Mouse (Mus musculus) layer of hippocampus, postnatal 10 days (tissue): ENCODE results near the gene Ppargc1a. TPM values are rescaled to one million over a fixed set of nuclear protein-coding genes. Genes with fewer than 3 reads are reported as not detected.

ENCODE experiments used
- DNase-seq, 2 experiments: peaks; one replicate each; pipeline ENCODE4 v3.0.0; 2021; ENCODE audit warnings: low spot score in 2 of 2
- total RNA-seq, 2 experiments: library from RNA; stranded (reverse); gene quantifications; 2 replicates each; pipeline ENCODE4 v1.2.3; 2021

Gene Ppargc1a
- total RNA-seq, 2 experiments from 2014 or later: 41.0 to 49.1 TPM

DNA sequence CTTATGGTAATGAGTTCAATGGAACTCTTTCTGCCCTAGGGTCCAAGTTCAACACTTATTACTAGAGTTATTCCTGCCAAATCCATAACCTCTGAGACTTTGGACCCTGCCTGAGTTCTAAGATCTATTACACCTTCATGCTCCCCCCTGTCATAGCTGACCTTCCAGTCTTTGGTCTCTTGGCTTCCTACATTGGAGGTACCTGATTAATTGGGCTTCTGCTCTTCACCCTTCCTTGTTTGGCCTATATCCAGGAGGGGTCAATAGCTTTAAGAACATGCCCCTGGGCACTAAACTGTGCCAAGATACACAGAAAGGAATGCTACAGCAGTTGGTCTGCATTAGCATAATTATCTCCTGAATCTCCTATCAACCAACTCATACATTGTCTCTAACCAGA, 141.1 kb downstream of the Ppargc1a start:
- DNase-seq: no peak

DNA sequence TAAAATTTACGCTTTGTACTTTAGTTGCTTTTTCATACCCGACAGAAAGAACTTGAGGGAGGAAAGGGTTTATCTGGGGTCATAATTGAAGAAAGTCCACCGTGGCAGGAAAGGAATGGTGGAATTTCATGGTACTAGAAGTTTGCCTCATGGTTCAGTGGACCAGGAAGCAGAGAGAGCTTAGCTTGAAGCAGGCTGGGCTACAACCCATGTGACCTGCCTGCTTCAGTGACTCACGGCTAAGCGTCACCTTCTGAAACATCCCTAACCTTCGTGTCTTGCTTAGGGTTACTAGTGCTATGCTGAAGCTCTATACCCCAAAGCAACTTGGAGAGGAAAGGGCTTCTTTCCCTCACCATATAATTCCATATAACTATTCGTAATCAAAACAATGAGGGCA, 151.1 kb downstream of the Ppargc1a start:
- DNase-seq: no peak

DNA sequence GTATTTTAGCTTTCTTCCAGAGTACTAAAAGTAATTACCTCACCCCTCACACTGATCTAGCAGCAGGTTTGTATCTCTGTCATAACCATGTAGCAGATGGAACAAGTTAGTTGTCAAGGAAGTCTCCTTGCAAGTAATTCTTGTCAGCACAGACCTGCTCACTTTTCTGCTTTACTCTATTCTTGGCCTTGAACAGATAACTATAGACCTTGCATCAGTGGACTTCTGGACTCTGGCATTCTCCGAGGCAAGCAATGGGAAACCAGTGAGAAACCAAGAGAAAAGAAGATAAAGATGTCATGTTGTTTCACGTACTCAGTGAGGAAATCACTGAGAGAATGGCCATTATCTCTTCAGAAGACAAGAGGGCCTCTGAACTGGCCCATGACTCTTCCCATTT, 152.1 kb downstream of the Ppargc1a start:
- DNase-seq: no peak

DNA sequence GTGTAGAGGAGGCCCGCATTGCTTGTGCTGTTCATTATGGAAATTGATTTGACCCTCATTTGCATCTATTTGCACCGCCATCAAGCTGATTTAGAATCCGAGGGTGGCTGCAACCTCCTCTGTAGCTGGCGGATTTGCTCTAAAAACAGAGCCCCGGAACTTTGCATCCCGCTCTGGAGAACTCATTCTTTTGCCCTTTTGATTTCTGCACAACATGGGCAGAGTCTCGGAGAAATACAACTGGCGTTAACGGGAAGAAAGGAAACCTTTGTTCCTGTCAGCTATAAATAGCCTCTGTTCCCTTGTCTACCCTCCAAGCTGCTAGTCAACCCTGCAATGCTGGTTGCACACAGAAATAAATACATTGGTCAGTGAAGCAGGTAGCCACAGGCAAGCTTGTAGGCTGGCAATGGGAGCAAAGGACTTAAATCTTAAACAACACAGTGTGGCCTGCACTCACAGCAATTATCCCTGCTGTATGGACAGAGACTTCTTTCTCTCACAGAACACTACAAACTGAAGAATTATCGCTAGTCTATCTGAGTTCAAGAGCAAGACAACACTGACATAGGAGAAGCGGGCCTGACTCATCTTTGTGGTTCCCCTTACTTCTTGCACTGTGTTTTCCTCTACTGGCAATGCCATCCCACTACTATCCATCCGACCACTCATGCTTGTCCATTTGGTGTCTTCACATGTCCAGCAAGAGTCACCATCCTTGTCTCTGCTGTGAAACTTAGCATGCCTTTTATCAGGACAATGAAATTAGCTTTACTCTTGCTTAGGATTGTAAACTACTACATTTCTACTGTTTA, 155.0 kb downstream of the Ppargc1a start:
- peak in 1 of 2 experiments; percentile 11 for DNase-seq

DNA sequence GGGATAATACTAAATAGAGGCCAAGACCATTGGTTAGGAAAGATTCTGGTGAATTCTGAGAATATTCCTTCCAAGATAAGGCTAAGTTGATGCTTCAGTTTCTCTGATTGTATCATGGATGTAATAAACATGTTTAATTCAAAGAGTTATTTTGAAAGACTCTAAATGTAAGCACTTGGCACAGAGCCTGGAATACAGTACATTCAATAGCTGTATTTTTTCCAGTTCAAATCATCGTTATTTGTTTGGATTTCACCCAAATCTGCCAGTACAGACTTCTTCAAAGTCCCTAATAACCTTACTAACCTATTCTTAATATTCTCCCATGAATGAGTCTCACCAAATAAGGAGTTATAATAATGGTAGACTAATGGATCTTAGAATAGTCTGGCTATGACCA, 157.5 kb downstream of the Ppargc1a start:
- no peak for DNase-seq

DNA sequence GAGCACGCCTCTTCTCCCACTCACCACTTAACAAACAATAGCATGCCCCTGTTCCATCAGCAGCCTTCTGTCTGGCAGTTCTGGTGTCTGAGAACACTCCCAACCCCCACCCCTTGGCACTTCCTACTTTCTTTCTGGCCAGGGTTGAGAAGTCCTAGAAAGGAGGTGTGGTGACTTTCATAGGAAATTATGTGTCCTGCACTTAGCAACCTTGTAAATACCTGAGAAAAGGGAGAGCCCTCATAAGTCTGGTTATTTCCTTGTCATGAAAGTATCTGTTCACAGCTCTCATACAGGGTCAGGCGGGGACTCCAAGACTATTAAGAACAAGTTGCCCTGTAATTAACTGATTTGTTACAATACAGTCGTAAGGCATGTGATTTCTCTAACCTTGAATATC, 161.1 kb downstream of the Ppargc1a start:
- no peak for DNase-seq
